Mouse (Mus musculus): ENCODE measurements around the gene Cnih4.

DNA sequence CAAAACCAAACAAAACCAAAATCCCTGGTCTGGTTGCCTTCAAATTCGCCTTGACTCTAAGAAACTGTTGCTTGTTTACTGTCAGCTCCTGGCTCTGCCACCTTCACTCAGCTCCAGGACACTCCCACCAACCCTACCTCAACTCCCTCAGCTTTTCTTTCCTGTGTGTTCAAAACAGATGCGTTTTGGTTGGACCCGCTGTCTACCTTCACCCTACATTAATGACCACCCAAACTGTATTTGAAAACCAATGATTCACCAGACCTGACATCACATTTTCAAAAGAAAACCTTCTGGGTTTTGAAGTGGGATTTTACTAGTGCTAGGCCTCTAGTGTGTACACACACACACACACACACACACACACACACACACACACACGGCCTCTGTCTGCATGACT, 65.7 kb downstream of the Cnih4 start:
- TF ChIP-seq POLR2A (IDR thresholded peaks at IDR 0.05; ENCODE audit: borderline replicate concordance, low read depth, low read length) (no peak), CTCF (IDR thresholded peaks at IDR 0.05; ENCODE audit: low read depth, low read length) (no peak)

All from bone marrow macrophage, adult 2 months (primary cell).